Mouse (Mus musculus) brain, embryonic 14.5 days (tissue): ENCODE measurements at regions not wholly inside any gene's neighbourhood (a gene's known extent, or its start where the extent isn't known, plus 50 kb on each side); places are given as distances from the start of the nearest gene placed in this dataset.

Source experiments
- CTCF ChIP-seq: fragments of 200-500 bp; IDR thresholded peaks from 2 replicates; pipeline ENCODE4 v1.5.1; 2012; ENCODE audit warnings: inconsistent platforms, mild to moderate bottlenecking, moderate library complexity, borderline replicate concordance; ENCODE audit not compliant: insufficient read depth, insufficient read length; ENCODE audit errors: extremely low read depth
- POLR2A ChIP-seq: fragments of 200-500 bp; IDR thresholded peaks from 2 replicates; pipeline ENCODE4 v1.6.1; 2012; ENCODE audit warnings: mild to moderate bottlenecking, inconsistent platforms, borderline replicate concordance; ENCODE audit not compliant: poor library complexity, insufficient read depth, insufficient read length, severe bottlenecking; ENCODE audit errors: extremely low read depth

DNA sequence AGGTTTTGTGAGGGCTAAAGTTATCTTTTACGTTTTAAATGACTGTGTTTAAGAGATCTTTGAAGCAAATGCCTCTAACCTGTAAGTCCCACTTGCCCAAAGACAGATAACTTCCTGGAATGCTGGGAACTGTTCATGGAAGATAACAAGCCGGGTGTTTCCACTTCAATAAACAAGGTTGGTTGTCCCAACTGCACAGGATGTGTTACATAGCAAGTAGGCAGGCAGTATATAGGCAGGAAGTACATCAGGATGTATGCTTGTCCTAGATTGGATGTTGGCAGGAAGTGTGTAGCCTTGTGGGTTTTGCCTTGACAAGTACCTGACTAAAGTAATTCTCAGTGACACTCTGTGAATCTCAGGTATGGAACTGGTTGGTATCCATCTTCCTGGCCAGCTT is 90.7 kb upstream of the Fggy start:
- no peak for TF ChIP-seq POLR2A
- no peak for TF ChIP-seq CTCF
